Mouse (Mus musculus): ENCODE results near the gene Mmp27. TPM values are rescaled to one million over a fixed set of nuclear protein-coding genes. Genes with fewer than 3 reads are reported as not detected.

Gene Mmp27
- total RNA-seq (2023) = not detected

DNA sequence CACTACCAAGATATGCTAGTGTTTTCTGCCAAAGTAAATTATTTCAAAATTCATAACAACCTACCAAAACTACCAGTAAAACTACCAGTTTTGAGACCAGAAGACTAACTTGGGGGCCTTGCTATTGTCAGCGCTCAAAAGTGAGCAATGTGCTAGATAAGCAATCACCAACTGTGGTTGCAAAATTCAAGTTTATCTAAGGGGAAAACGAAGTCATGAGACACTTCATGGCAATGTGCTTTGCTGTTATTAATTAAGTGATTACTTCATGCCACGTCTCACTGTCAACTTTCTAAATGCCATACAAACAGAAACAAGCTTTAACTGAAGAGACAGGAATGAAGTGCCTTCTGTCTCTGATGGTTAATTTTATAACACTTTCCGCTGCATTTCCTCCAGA, at the start of gene Mmp27:
Gene Mmp27 (plus strand): TSS at position 235 of the 400 bp plus-strand sequence.

GRCm38 (mm10) chr9:7558221-7559017, 12.8 kb upstream of the Mmp27 start, which contains the start of gene Mmp8:
TSS of gene Mmp8 (plus strand) at chr9:7558456.

DNA sequence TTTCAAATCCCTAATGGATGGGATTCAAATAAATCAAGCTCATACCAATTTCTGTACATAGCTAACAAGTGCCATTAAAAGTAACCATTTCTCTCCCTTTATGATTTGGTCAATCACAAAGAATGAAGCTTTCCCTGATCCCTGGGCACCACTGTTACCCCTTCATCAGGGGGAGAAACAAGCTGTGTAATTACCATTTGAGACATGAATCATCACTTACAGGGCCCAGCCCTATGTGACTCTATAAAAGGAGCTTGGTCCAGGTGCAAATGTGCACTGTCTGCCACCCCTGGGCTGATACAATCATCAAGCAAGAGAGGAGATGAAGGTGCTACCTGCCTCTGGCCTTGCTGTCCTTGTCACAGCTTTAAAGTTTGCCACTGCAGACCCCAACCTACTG, 56.7 kb downstream of the Mmp27 start, which contains the start of gene Mmp20:
Gene Mmp20 (plus strand): TSS at position 301 of the 400 bp plus-strand sequence.

Other genes with a start within 250 kb of the Mmp27 start
- 4.1 TPM for gene Mmp12, start 227.0 kb upstream of the Mmp27 start, total RNA-seq (2023)
- gene Mmp1b, start 183.3 kb upstream of the Mmp27 start, total RNA-seq (2023) = not detected
- not detected for gene Mmp3, start 125.6 kb upstream of the Mmp27 start, total RNA-seq (2023)
- 0.76 TPM for gene Mmp10, start 69.0 kb upstream of the Mmp27 start, total RNA-seq (2023)
- 0.29 TPM for gene Mmp8, start 12.9 kb upstream of the Mmp27 start, total RNA-seq (2023)
- not detected for gene Mmp20, start 56.8 kb downstream of the Mmp27 start, total RNA-seq (2023)
- gene Mmp7, start 120.7 kb downstream of the Mmp27 start, total RNA-seq (2023) = not detected
- 113 TPM for gene Tmem123, start 192.6 kb downstream of the Mmp27 start, total RNA-seq (2023)